Mouse (Mus musculus): Measurements from ENCODE around the gene Arhgef15. TPM values are rescaled to one million over a fixed set of nuclear protein-coding genes. Genes with fewer than 3 reads are reported as not detected.
"Not testable (repeated sequence)": the region's sequence is repeated elsewhere in the genome, so short reads cannot be mapped to it uniquely, and the experiment has no call there.

Arhgef15 gene
- polyA plus RNA-seq, 1 experiment from 2014 or later: 2.8 TPM

DNA sequence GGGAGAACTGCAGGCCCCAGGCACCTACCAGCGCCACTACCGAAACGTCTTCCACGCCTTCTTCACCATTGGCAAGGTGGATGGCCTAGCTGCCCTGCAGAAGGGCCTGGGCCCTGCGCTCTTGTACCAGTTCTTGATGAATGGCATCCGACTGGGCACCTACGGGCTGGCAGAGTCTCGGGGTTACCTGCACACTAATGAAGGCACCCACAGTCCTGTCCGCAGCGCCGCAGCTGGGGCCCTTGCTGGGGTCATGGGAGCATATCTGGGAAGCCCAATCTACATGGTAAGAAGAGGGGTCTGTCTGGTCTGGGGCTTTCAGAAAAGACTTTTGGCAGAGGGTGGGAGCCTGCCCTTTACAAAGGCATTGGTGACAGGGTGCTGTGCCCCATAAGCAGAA is 11.5 kb upstream of the Arhgef15 start:
- Histone ChIP-seq H3K4me3 (ENCODE audit: low read depth, low read length) (0 out of 2 replicates have a peak overlapping the region, but pooled peaks have one; percentile 55), H3K4me2 (replicated peaks; ENCODE audit: low read depth) (peak overlapping the region; percentile 77), H3K27ac (replicated peaks) (no peak overlapping the region), H3K27me3 (ENCODE audit: control insufficient read depth, insufficient read depth, low read length) (no peaks in the 10 kb centered on the region), H3K9ac (ENCODE audit: low read length) (no peak overlapping the region; the same call in 1 of the 2 replicates), H3K36me3 (ENCODE audit: control insufficient read depth, insufficient read depth, low read length) (no peaks in the 10 kb centered on the region), H3K4me1 (replicated peaks; ENCODE audit: control insufficient read depth, insufficient read depth) (no peaks in the 10 kb centered on the region; the same call in 1 of the 2 replicates), H3K9me3 (ENCODE audit: control insufficient read depth, low read length) (no peaks in the 10 kb centered on the region)
- TF ChIP-seq EP300 (optimal IDR thresholded peaks at IDR 0.05) (no peak), CTCF (IDR thresholded peaks at IDR 0.05; ENCODE audit: low read depth) (no peak)
- DNase-seq (ENCODE audit: low spot score): no peak
- 84% methylated on average over 11 of the region's 11 CpGs for WGBS
- ATAC-seq (ENCODE audit: low FRiP score, low TSS enrichment): no peak

DNA sequence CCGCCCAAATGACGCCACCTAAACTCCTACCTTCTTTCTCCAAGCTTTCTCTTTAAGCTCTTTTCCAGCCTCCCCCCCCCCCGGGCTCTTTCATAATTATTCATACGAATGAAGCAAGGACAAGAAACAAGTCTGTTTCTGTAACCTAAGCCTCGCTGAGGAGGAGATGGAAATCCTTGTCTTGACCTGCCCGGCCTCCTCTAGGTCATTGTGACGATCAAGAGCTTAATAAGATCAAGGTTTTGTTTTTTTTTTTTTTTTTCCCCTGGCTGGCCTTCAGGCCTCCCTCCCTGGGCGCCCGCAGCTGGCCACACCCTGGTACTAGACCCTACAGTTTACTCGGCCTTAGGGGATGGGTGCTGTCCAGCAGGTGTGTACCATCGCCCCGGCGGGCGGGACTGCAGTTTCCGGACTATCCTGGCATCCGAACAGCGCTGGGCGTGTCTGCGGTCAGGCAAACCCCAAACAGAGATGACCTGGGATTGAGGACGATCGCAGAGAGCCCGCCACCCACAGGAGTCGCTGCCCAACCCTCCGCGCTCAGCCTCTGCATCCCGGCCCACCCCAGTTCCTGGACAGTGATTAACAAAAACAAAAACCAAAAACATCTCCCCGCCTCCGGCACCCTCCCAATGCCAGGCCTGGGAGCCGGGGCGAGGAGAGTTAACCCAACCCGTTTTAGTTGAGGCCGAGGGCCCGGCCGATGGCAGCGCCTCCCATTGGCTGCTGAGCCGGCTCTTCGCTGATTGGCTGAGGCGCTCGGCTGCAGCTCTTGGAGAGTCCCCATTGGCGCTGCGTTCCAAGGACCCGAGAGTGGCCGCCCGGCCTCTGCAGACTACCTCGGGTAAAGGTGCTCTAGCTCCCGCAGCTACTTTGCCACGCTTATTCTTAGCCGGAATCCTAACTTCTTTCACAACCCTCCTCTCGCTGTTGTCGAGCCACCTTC is 10.3 kb upstream of the Arhgef15 start, which contains the start of gene Slc25a35:
Gene Slc25a35, plus strand, starts transcription at position 795 of the 946 bp plus-strand sequence.
- ATAC-seq (ENCODE audit: low FRiP score, low TSS enrichment) (peak; percentile 94), DNase-seq (ENCODE audit: low spot score) (peak; percentile 93)
- under 1% methylated on average over 50 of the region's 50 CpGs for WGBS
- Histone ChIP-seq H3K4me2 (replicated peaks; ENCODE audit: low read depth) (peak within 1 kb of the TSS; percentile 77), H3K9me3 (ENCODE audit: control insufficient read depth, low read length) (no peaks in the 10 kb centered on the region), H3K27me3 (ENCODE audit: control insufficient read depth, insufficient read depth, low read length) (no peaks in the 10 kb centered on the region), H3K4me3 (ENCODE audit: low read depth, low read length) (peak within 1 kb of the TSS; percentile 55), H3K27ac (replicated peaks) (peak within 1 kb of the TSS; percentile 46), H3K36me3 (ENCODE audit: control insufficient read depth, insufficient read depth, low read length) (no peaks in the 10 kb centered on the region), H3K9ac (ENCODE audit: low read length) (peak within 1 kb of the TSS; percentile 66), H3K4me1 (replicated peaks; ENCODE audit: control insufficient read depth, insufficient read depth) (no peaks in the 10 kb centered on the region; the same call in 1 of the 2 replicates)
- TF ChIP-seq CTCF (IDR thresholded peaks at IDR 0.05; ENCODE audit: low read depth) (peak; percentile 43), EP300 (optimal IDR thresholded peaks at IDR 0.05) (no peak)

DNA sequence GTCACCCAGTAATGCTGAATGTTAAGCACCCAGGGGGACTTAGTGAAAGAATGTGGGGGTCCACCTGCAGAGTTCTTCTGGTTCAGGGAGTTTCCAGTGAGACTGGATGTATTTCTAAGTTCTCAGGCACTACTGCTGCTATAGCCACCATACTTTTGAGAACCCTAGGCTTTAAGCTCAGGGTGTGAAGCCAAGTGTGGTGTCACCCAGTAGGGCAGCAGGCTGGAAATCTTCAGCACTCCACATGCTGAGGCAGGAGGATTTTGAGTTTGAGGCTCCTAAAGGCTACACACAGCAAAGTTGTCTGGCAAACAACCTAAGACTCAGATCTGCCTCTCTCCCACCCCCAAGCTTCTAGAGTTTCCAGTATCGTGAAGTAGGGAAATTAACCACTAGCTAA is 9.3 kb upstream of the Arhgef15 start:
- H3K36me3 ChIP-seq (ENCODE audit: control insufficient read depth, insufficient read depth, low read length): no peaks in the 10 kb centered on the region
- 35% methylated on average over 1 of the region's 1 CpGs for WGBS
- no peaks in the 10 kb centered on the region for H3K27me3 ChIP-seq (ENCODE audit: control insufficient read depth, insufficient read depth, low read length)
- no peaks in the 10 kb centered on the region; the same call in 1 of the 2 replicates for H3K4me1 ChIP-seq (replicated peaks; ENCODE audit: control insufficient read depth, insufficient read depth)
- DNase-seq (ENCODE audit: low spot score) (no peak), ATAC-seq (ENCODE audit: low FRiP score, low TSS enrichment) (no peak)
- TF ChIP-seq EP300 (optimal IDR thresholded peaks at IDR 0.05) (no peak), CTCF (IDR thresholded peaks at IDR 0.05; ENCODE audit: low read depth) (no peak)
- H3K9ac ChIP-seq (ENCODE audit: low read length): no peak overlapping the region
- H3K4me3 ChIP-seq (ENCODE audit: low read depth, low read length): no peak overlapping the region
- H3K4me2 ChIP-seq (replicated peaks; ENCODE audit: low read depth): no peak overlapping the region
- H3K27ac ChIP-seq (replicated peaks): no peak overlapping the region
- H3K9me3 ChIP-seq (ENCODE audit: control insufficient read depth, low read length): no peaks in the 10 kb centered on the region

DNA sequence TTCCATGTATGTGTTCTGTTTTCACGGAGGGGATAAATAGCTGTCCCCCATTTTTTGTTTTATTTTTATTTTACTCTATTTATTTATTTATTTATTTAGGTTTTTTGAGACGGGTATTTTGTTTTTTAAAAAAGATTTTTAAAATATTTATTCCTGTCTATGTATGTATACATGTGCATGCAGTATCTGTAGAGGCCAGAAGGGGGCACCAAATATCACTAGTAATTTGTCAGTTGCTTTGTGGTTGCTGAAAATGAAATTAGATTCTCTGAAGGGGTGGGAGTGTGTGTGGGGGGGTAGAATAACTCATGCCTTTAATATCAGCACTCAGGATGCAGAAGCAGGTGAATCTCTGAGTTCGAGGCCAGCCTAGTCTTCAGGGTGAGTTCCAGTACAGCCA is 8.6 kb upstream of the Arhgef15 start:
- Histone ChIP-seq H3K27ac (replicated peaks) (no peak overlapping the region), H3K4me3 (ENCODE audit: low read depth, low read length) (no peak overlapping the region), H3K4me2 (replicated peaks; ENCODE audit: low read depth) (no peak overlapping the region), H3K9ac (ENCODE audit: low read length) (no peak overlapping the region), H3K36me3 (ENCODE audit: control insufficient read depth, insufficient read depth, low read length) (no peaks in the 10 kb centered on the region), H3K27me3 (ENCODE audit: control insufficient read depth, insufficient read depth, low read length) (no peaks in the 10 kb centered on the region), H3K9me3 (ENCODE audit: control insufficient read depth, low read length) (no peaks in the 10 kb centered on the region), H3K4me1 (replicated peaks; ENCODE audit: control insufficient read depth, insufficient read depth) (no peaks in the 10 kb centered on the region; the same call in 1 of the 2 replicates)
- TF ChIP-seq EP300 (optimal IDR thresholded peaks at IDR 0.05) (no peak), CTCF (IDR thresholded peaks at IDR 0.05; ENCODE audit: low read depth) (peak; percentile 77)
- 33% methylated on average over 3 of the region's 3 CpGs for WGBS
- DNase-seq (ENCODE audit: low spot score) (peak; percentile 65), ATAC-seq (ENCODE audit: low FRiP score, low TSS enrichment) (no peak)

DNA sequence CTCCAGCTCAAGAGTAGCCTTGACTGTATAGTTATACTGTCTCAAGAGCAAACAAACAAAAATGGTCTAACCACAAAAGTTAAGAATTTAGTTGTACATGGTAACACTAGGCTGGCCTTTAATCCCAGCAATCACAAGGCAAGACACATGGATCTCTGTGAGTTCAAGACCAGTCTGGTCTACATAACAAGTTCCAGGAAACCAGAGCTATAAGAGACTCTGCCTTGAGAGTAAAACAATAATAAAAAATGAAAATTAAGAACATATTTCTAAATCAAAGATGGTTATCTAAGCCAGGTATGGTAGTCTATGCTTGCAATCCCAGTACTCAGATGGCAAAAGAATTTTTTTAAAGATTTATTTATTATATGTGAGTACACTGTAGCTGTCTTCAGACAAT is 7.8 kb upstream of the Arhgef15 start:
- Histone ChIP-seq H3K27ac (replicated peaks) (no peak overlapping the region), H3K4me1 (replicated peaks; ENCODE audit: control insufficient read depth, insufficient read depth) (no peaks in the 10 kb centered on the region; the same call in 1 of the 2 replicates), H3K9ac (ENCODE audit: low read length) (no peak overlapping the region), H3K4me2 (replicated peaks; ENCODE audit: low read depth) (no peak overlapping the region), H3K4me3 (ENCODE audit: low read depth, low read length) (no peak overlapping the region), H3K9me3 (ENCODE audit: control insufficient read depth, low read length) (no peaks in the 10 kb centered on the region), H3K36me3 (ENCODE audit: control insufficient read depth, insufficient read depth, low read length) (no peaks in the 10 kb centered on the region), H3K27me3 (ENCODE audit: control insufficient read depth, insufficient read depth, low read length) (no peaks in the 10 kb centered on the region)
- DNase-seq (ENCODE audit: low spot score) (no peak), ATAC-seq (ENCODE audit: low FRiP score, low TSS enrichment) (no peak)
- TF ChIP-seq CTCF (IDR thresholded peaks at IDR 0.05; ENCODE audit: low read depth) (no peak), EP300 (optimal IDR thresholded peaks at IDR 0.05) (no peak)

DNA sequence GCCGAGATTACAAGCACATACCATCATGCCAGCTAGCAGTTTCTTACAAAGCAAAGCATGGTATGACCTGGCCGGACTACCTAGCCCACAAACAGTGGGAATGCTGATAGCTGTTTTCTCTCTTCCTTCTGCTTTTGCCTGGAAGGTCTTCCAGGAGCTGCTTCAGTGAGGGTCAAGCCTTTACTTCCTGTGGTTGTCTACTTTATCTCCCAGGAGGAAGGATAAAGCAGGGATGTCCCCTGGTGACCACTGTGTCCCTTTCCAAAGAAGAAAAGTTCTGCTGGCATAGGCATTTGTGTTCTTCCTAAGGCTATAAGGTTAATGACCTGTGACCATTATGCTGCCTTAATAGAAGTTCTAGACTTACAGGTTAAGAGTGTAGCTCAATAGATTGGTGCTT is 6.1 kb upstream of the Arhgef15 start:
- H3K4me1 ChIP-seq (replicated peaks; ENCODE audit: control insufficient read depth, insufficient read depth): no peaks in the 10 kb centered on the region
- no peak for TF ChIP-seq CTCF (IDR thresholded peaks at IDR 0.05; ENCODE audit: low read depth)
- no peak for TF ChIP-seq EP300 (optimal IDR thresholded peaks at IDR 0.05)
- WGBS: 78% methylated on average over 2 of the region's 2 CpGs
- no peak overlapping the region for H3K27ac ChIP-seq (replicated peaks)
- no peaks in the 10 kb centered on the region for H3K36me3 ChIP-seq (ENCODE audit: control insufficient read depth, insufficient read depth, low read length)
- no peak overlapping the region for H3K4me2 ChIP-seq (replicated peaks; ENCODE audit: low read depth)
- no peak overlapping the region for H3K9ac ChIP-seq (ENCODE audit: low read length)
- DNase-seq (ENCODE audit: low spot score) (no peak), ATAC-seq (ENCODE audit: low FRiP score, low TSS enrichment) (no peak)
- H3K27me3 ChIP-seq (ENCODE audit: control insufficient read depth, insufficient read depth, low read length): no peaks in the 10 kb centered on the region
- H3K9me3 ChIP-seq (ENCODE audit: control insufficient read depth, low read length): no peaks in the 10 kb centered on the region
- H3K4me3 ChIP-seq (ENCODE audit: low read depth, low read length): no peak overlapping the region

DNA sequence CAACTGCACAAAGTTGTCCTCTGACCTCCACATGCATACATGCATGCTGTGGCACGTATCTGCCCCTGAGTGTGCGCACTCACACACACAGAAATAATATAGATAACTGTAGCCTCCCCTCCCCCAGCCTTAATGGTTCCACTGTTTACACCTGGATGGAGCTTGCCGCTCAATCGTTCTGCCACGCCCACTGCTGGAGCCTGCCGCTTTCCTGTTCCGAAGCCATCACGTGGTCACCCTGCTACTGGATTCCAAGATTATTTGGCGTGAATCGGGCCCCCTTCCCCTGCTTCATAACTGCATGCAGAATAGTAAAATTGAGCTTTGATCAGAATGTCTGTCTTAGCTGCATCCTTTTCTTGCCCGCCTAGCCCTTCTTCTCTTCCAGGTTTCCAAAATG is 4.9 kb upstream of the Arhgef15 start:
- WGBS: 15% methylated on average over 11 of the region's 11 CpGs
- H3K9me3 ChIP-seq (ENCODE audit: control insufficient read depth, low read length); ATAC-seq (ENCODE audit: low FRiP score, low TSS enrichment); H3K4me1 ChIP-seq (replicated peaks; ENCODE audit: control insufficient read depth, insufficient read depth); H3K27me3 ChIP-seq (ENCODE audit: control insufficient read depth, insufficient read depth, low read length); DNase-seq (ENCODE audit: low spot score); H3K36me3 ChIP-seq (ENCODE audit: control insufficient read depth, insufficient read depth, low read length); H3K4me2 ChIP-seq (replicated peaks; ENCODE audit: low read depth); H3K4me3 ChIP-seq (ENCODE audit: low read depth, low read length); H3K9ac ChIP-seq (ENCODE audit: low read length); H3K27ac ChIP-seq (replicated peaks): not testable (repeated sequence)
